Mouse (Mus musculus) gastrocnemius, postnatal 4 days (tissue): ENCODE data around the gene Rhox1. TPM values are rescaled to one million over a fixed set of nuclear protein-coding genes. Genes with fewer than 3 reads are reported as not detected.
A peak's percentile ranks its signal among the peaks of the same experiment; 100 is the strongest.
"Not testable (repeated sequence)": the region's sequence is repeated elsewhere in the genome, so short reads cannot be mapped to it uniquely, and the experiment has no call there.

Experiments used
- DNase-seq, 2 experiments: peaks; one replicate each; pipeline ENCODE4 v3.0.0; 2021 to 2022; ENCODE audit warnings: low spot score in 2 of 2, mixed read lengths in 2 of 2
- long read RNA-seq, 2 experiments: library from polyadenylated mRNA; stranded (forward); transcript quantifications; one replicate each; pipeline ENCODE4 v2.0.0; 2021
- total RNA-seq, 2 experiments: library from RNA; stranded (reverse); gene quantifications; 2 replicates each; pipeline ENCODE4 v1.2.3; 2021

Gene Rhox1
- not detected for total RNA-seq
- long read RNA-seq, experiment 1: 0 reads
- long read RNA-seq, experiment 2: 0 reads

GRCm38 (mm10) chrX:37222158-37222557 lies at the start of gene Rhox1:
Rhox1 (minus strand) TSS chrX:37222258.
- not testable (repeated sequence) for DNase-seq

DNA sequence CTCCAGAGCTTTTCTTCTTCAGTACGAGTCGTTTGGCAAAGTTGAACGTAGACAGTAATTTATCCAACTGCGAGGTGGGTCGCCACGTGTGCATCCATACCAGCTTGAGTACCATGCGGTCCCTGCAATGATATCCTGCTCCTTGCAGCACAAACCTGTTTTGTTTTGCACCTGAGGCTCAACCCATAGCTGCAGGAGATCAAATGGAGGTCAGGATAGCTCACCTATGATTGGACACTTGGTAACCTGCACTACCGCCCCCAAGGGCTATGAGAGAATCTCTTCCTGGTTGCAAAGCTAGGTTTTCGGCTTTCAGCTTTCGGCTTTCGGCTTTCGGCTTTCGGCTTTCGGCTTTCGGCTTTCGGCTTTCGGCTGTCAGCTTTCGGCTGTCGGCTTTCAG lies 43.0 kb upstream of the Rhox1 start, which contains the start of gene Rhox4a:
Rhox4a (plus strand) TSS at position 301 of the 400 bp plus-strand sequence.
- DNase-seq: not testable (repeated sequence)

- DNase-seq: not testable (repeated sequence)
Measured at GRCm38 (mm10) chrX:37249619-37250018, 27.6 kb upstream of the Rhox1 start, which contains the start of gene Rhox3a. Rhox3a (plus strand) TSS chrX:37249919.

GRCm38 (mm10) chrX:37244676-37245075 lies 22.6 kb upstream of the Rhox1 start, which contains the start of gene Rhox2a:
Rhox2a (plus strand) TSS chrX:37244976.
- not testable (repeated sequence) for DNase-seq

DNA sequence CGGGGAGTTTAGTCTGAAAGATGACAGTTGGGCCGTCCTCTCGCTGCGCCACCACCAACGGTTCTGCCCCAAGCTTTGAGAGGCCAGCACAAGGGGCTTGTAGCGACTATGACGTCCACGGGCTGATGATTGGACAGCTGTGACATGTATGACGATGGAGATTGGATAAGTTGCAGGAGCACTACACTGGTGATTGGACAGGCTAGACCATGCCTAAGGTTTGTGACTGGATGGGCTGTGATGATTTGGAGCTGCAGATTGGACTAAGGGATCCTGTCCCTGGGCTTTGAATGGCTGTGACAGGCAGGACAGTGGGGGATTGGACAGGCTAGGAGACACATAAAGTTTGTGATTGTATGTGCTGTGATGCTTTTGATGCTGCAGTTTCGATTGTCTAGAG lies 11.1 kb downstream of the Rhox1 start, which contains the start of gene Gm9:
Gm9 (minus strand) TSS at position 101 of the 400 bp plus-strand sequence.
- no peak for DNase-seq

DNA sequence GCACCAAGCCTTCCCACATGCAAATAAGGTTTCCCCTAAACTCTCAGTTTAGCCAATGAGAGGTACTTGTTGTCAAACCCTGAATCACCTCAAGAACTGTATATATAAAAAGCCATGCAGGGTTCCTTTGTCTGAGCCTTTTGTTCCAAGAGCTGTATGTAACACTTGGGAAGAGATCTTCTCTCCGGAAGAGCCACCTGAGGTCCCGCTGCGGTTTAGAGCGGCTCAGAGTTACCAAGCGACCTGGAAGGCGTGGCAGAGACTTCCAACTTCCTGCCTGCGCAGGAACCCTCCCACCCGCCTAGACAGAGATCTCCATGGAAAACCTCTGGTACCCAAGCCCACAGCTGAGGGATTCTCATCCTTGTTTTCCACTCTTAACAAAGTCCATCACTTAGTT lies 23.4 kb downstream of the Rhox1 start:
- no peak for DNase-seq

DNA sequence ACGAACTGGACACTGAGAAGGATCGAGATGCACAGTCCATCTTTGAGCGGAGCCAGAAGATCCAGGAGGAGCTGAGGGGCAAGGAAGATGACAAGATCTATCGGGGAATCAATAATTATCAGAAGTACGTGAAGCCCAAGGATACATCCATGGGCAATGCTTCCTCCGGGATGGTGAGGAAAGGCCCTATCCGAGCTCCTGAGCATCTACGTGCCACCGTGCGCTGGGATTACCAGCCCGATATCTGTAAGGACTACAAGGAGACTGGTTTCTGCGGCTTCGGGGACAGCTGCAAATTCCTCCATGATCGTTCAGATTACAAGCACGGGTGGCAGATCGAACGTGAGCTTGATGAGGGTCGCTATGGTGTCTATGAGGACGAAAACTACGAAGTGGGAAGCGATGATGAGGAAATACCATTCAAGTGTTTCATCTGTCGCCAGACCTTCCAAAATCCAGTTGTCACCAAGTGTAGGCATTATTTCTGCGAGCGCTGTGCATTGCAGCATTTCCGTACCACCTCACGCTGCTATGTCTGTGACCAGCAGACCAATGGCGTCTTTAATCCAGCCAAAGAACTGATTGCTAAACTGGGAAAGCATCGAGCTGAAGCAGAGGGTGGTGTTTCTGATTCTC lies 30.2 kb downstream of the Rhox1 start:
- DNase-seq: no peak

GRCm38 (mm10) chrX:37191105-37191743 lies 30.8 kb downstream of the Rhox1 start, which contains the start of the genes Ndufa1 and Rnf113a1:
Ndufa1 (minus strand) TSS chrX:37191163.
Rnf113a1 (plus strand) TSS chrX:37191245.
- peak; percentile 68 to 80 for DNase-seq

GRCm38 (mm10) chrX:37190755-37191104 lies 31.3 kb downstream of the Rhox1 start:
- no peak for DNase-seq

DNA sequence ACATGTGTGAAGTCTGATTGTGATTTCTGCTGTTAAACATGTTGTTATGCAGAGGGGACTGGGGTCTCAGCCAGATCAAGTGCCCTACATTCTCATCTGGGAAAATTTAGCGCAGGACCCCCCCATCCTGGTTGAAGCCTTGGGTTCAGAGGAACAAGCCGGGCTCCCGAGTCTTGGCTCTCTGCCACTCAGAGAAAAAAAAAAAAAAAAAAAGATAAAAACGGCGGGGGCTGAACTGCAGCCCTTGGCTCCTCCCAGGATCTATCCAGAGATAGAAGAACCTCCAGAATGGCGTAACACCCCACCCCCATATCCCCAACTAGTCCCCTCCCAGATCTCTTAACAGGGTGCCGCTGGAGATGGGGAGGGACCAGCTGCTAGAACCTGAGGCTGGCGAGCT lies 37.7 kb downstream of the Rhox1 start:
- not testable (repeated sequence) for DNase-seq

GRCm38 (mm10) chrX:37168742-37169141 lies 53.3 kb downstream of the Rhox1 start, which contains the start of gene Akap14:
Akap14 (minus strand) TSS chrX:37168842.
- no peak for DNase-seq

- no peak for DNase-seq
Measured at GRCm38 (mm10) chrX:37167085-37167484, 55.0 kb downstream of the Rhox1 start.

Other genes starting within 250 kb of the Rhox1 start
- 10 to 100 TPM; 24.9 to 26.2 TPM for gene Sept6, start 230.5 kb downstream of the Rhox1 start, total RNA-seq
- gene Sowahd, start 173.4 kb downstream of the Rhox1 start, total RNA-seq: under 1 TPM in 1 of 2 experiments, not detected in 1; 0.34 TPM
- gene Rpl39, start 136.9 kb downstream of the Rhox1 start, total RNA-seq: 100 to 1,000 TPM; 697 to 727 TPM
- 10 to 100 TPM; 10.9 to 14.7 TPM for gene Upf3b, start 111.9 kb downstream of the Rhox1 start, total RNA-seq
- 10 to 100 TPM; 11.2 to 12.5 TPM for gene Nkap, start 95.5 kb downstream of the Rhox1 start, total RNA-seq
- gene Akap14, start 53.4 kb downstream of the Rhox1 start, total RNA-seq: not detected
- 100 to 1,000 TPM; 270 to 275 TPM for gene Ndufa1, start 31.1 kb downstream of the Rhox1 start, total RNA-seq
- gene Rnf113a1, start 31.0 kb downstream of the Rhox1 start, total RNA-seq: 1 to 10 TPM; 2.5 to 3.6 TPM
- gene Gm9, start 11.2 kb downstream of the Rhox1 start, total RNA-seq: not detected
- gene Rhox2a, start 22.7 kb upstream of the Rhox1 start, total RNA-seq: not detected
- not detected for gene Rhox3a, start 27.7 kb upstream of the Rhox1 start, total RNA-seq
- gene Rhox4a, start 43.1 kb upstream of the Rhox1 start, total RNA-seq: not detected
- under 1 TPM in 1 of 2 experiments, not detected in 1; 0.91 TPM for gene Rhox3a2, start 157.8 kb upstream of the Rhox1 start, total RNA-seq
- not detected for gene Rhox4a2, start 168.6 kb upstream of the Rhox1 start, total RNA-seq
- not detected for gene Rhox2b, start 189.8 kb upstream of the Rhox1 start, total RNA-seq
- gene Rhox4b, start 210.2 kb upstream of the Rhox1 start, total RNA-seq: not detected
- not detected for gene Rhox2c, start 231.4 kb upstream of the Rhox1 start, total RNA-seq
- gene Rhox3c, start 236.3 kb upstream of the Rhox1 start, total RNA-seq: under 1 TPM in 1 of 2 experiments, not detected in 1; 0.78 TPM